Mouse (Mus musculus): Measurements from ENCODE around the gene Slc25a3.

DNA sequence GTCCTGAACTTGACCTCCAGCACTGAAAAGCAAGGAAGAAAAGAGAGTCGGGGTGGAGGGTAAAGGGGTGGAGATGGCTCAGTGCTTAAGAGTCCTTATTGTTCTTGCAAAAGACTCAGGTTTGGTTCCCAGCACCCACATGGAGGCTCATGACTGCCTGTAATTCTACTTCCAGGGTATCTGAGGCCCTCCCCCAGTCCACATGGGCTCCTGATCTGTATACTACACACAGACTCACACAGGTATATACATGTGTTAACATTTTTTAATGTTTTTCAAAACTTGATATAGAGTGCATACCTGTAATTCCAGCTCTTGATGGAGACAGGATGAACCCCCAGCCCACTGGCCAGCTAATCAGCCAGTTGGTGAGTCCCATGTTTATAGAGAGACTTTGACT lies 23.8 kb downstream of the Slc25a3 start:
- TF ChIP-seq POLR2A (IDR thresholded peaks at IDR 0.05; ENCODE audit: borderline replicate concordance, extremely low read depth, insufficient read depth, insufficient read length, poor library complexity, severe bottlenecking) (no peak), CTCF (IDR thresholded peaks at IDR 0.05; ENCODE audit: borderline replicate concordance, extremely low read depth, insufficient read depth, insufficient read length) (no peak)

Measured in brain, embryonic 14.5 days (tissue).